Comparison of ENCODE assay signal across 7 mouse cellular contexts in genomic region chr13:21749387-21750158, GRCm38 (mm10). TPM values are rescaled to one million over a fixed set of nuclear protein-coding genes. Genes with fewer than 3 reads are reported as not detected.
DNase-seq lines count a peak whose midpoint lies in the region; ATAC-seq and TF ChIP-seq lines count a peak whose summit lies in the region.

No protein-coding gene starts in this region.

- H3K9me3 ChIP-seq in embryonic facial prominence, embryonic 10.5 days = no peaks in the 10 kb centered on the region
- no peaks in the 10 kb centered on the region for H3K9me3 ChIP-seq in intestine, postnatal 0 days (ENCODE audit: control insufficient read depth)
- no peaks in the 10 kb centered on the region for H3K9me3 ChIP-seq in neural tube, embryonic 12.5 days

- peak overlapping the region; percentile 76 for H3K4me2 ChIP-seq in intestine, postnatal 0 days (replicated peaks; ENCODE audit: low read depth)
- H3K4me2 ChIP-seq in neural tube, embryonic 12.5 days (replicated peaks) = peak overlapping the region; percentile 85

- H3K4me1 ChIP-seq in thymus, adult 2 months (replicated peaks; ENCODE audit: control insufficient read depth, insufficient read depth, low read length) = peaks cover 7% of the 10 kb centered on the region
- H3K4me1 ChIP-seq in embryonic facial prominence, embryonic 10.5 days = peaks cover 38% of the 10 kb centered on the region
- no peaks in the 10 kb centered on the region for H3K4me1 ChIP-seq in intestine, postnatal 0 days (replicated peaks; ENCODE audit: control insufficient read depth, insufficient read depth, low read length)
- peaks cover 12% of the 10 kb centered on the region for H3K4me1 ChIP-seq in neural tube, embryonic 12.5 days

- H3K27ac ChIP-seq in thymus, adult 2 months (ENCODE audit: control insufficient read depth, insufficient read depth, low read length) = peak overlapping the region; percentile 42
- peak overlapping the region; percentile 94 for H3K27ac ChIP-seq in embryonic facial prominence, embryonic 10.5 days (replicated peaks)
- 0 out of 2 replicates have a peak overlapping the region, but pooled peaks have one; percentile 28 for H3K27ac ChIP-seq in intestine, postnatal 0 days (ENCODE audit: low read depth, low read length)
- 0 out of 2 replicates have a peak overlapping the region, but pooled peaks have one; percentile 16 for H3K27ac ChIP-seq in neural tube, embryonic 12.5 days

- H3K36me3 ChIP-seq in thymus, adult 2 months (ENCODE audit: control insufficient read depth, insufficient read depth, low read length) = no peaks in the 10 kb centered on the region
- H3K36me3 ChIP-seq in embryonic facial prominence, embryonic 10.5 days (replicated peaks) = no peaks in the 10 kb centered on the region
- no peaks in the 10 kb centered on the region for H3K36me3 ChIP-seq in intestine, postnatal 0 days (ENCODE audit: control insufficient read depth, insufficient read depth)
- no peaks in the 10 kb centered on the region for H3K36me3 ChIP-seq in neural tube, embryonic 12.5 days

- no peaks in the 10 kb centered on the region for H3K27me3 ChIP-seq in thymus, adult 2 months (ENCODE audit: control insufficient read depth, insufficient read depth, low read length)
- H3K27me3 ChIP-seq in embryonic facial prominence, embryonic 10.5 days (replicated peaks; ENCODE audit: low read depth, poor library complexity, severe bottlenecking) = no peaks in the 10 kb centered on the region
- no peaks in the 10 kb centered on the region for H3K27me3 ChIP-seq in intestine, postnatal 0 days (replicated peaks; ENCODE audit: control insufficient read depth, insufficient read depth, low read length)
- H3K27me3 ChIP-seq in neural tube, embryonic 12.5 days (replicated peaks) = no peaks in the 10 kb centered on the region

- TF ChIP-seq CTCF in thymus, adult 2 months (IDR thresholded peaks at IDR 0.05; ENCODE audit: borderline replicate concordance, control insufficient read depth, extremely low read depth, insufficient read depth, low read length, poor library complexity) = no peak
- TF ChIP-seq CTCF in intestine, postnatal 0 days (IDR thresholded peaks at IDR 0.05; ENCODE audit: low read depth) = no peak

- peak overlapping the region; percentile 23 for H3K9ac ChIP-seq in intestine, postnatal 0 days (ENCODE audit: low read depth, low read length)
- peak overlapping the region; percentile 68 for H3K9ac ChIP-seq in neural tube, embryonic 12.5 days

- H3K4me3 ChIP-seq in thymus, adult 2 months (ENCODE audit: control insufficient read depth, insufficient read depth, low read length) = peak overlapping the region; percentile 61
- peak overlapping the region; percentile 65 for H3K4me3 ChIP-seq in embryonic facial prominence, embryonic 10.5 days
- H3K4me3 ChIP-seq in intestine, postnatal 0 days (ENCODE audit: low read depth, low read length) = peak overlapping the region; percentile 46
- peak overlapping the region; percentile 51 for H3K4me3 ChIP-seq in neural tube, embryonic 12.5 days

- WGBS in thymus, adult 2 months = 3% methylated on average over 5 of the region's 5 CpGs
- WGBS in embryonic facial prominence, embryonic 10.5 days = 7% methylated on average over 5 of the region's 5 CpGs
- 3% methylated on average over 5 of the region's 5 CpGs for whole genome bisulfite sequencing in intestine, postnatal 0 days
- 3% methylated on average over 5 of the region's 5 CpGs for WGBS in neural tube, embryonic 12.5 days

- DNase-seq in thymus, adult 2 months = no peak
- DNase-seq in thymus, postnatal 14 days = no peak
- peak; percentile 63 for DNase-seq in embryonic facial prominence, embryonic 10.5 days (ENCODE audit: low spot score)
- no peak for DNase-seq in layer of hippocampus, postnatal 14 days (ENCODE audit: low spot score in 2 of 2)

- ATAC-seq in intestine, postnatal 0 days = no peak
- ATAC-seq in neural tube, embryonic 12.5 days (ENCODE audit: low FRiP score, low read depth) = no peak; the same call in 1 of the 2 replicates
- ATAC-seq in monocyte, adult 5-6 weeks (replicated peaks; ENCODE audit: insufficient number of reproducible peaks, low FRiP score, low TSS enrichment, poor library complexity, severe bottlenecking) = no peak

- no peak for TF ChIP-seq POLR2A in thymus, adult 2 months (IDR thresholded peaks at IDR 0.05; ENCODE audit: control insufficient read depth, extremely low read depth, insufficient read depth, low read length, poor library complexity)

RNA-seq across cellular contexts. Expression of gene Hist1h4k, which starts 0.7 kb away (rescaled TPM):
- 257 and 302 TPM in 2 replicates for polyA plus RNA-seq in thymus, adult 2 months (2012; rRNA removed)
- 3.9 and 7.1 TPM in 2 replicates for polyA plus RNA-seq in embryonic facial prominence, embryonic 10.5 days (2016; fragmentation: Nextera tagmentation; extraction: Ambion mirVana)
- polyA plus RNA-seq in intestine, postnatal 0 days (2015; fragmentation: Nextera tagmentation; extraction: Ambion mirVana) = 1.4 and 2.1 TPM in 2 replicates
- polyA plus RNA-seq in neural tube, embryonic 12.5 days (2016; fragmentation: Nextera tagmentation; extraction: Ambion mirVana) = 0.96 and 2.4 TPM in 2 replicates
- total RNA-seq in monocyte, adult 5-6 weeks (2017) = 57.7 to 141 TPM (median 135 TPM) in 3 replicates
- total RNA-seq in layer of hippocampus, postnatal 14 days (2021) = 100 to 1,000 TPM; 229 to 266 TPM

RNA-seq across cellular contexts. Expression of gene Hist1h2ak, which starts 4.1 kb away (rescaled TPM):
- 302 and 405 TPM in 2 replicates for polyA plus RNA-seq in thymus, adult 2 months (2012; rRNA removed)
- polyA plus RNA-seq in embryonic facial prominence, embryonic 10.5 days (2016; fragmentation: Nextera tagmentation; extraction: Ambion mirVana) = 18.6 and 21.7 TPM in 2 replicates
- polyA plus RNA-seq in intestine, postnatal 0 days (2015; fragmentation: Nextera tagmentation; extraction: Ambion mirVana) = 5.0 and 9.5 TPM in 2 replicates
- polyA plus RNA-seq in neural tube, embryonic 12.5 days (2016; fragmentation: Nextera tagmentation; extraction: Ambion mirVana) = 18.4 and 29.6 TPM in 2 replicates
- 46.9 to 83.1 TPM (median 55.4 TPM) in 3 replicates for total RNA-seq in monocyte, adult 5-6 weeks (2017)
- total RNA-seq in layer of hippocampus, postnatal 14 days (2021) = 10 to 100 TPM; 17.1 to 19.9 TPM

RNA-seq across cellular contexts. Expression of gene Hist1h2bn, which starts 4.3 kb away (rescaled TPM):
- polyA plus RNA-seq in thymus, adult 2 months (2012; rRNA removed) = 213 and 218 TPM in 2 replicates
- 3.6 and 4.0 TPM in 2 replicates for polyA plus RNA-seq in embryonic facial prominence, embryonic 10.5 days (2016; fragmentation: Nextera tagmentation; extraction: Ambion mirVana)
- polyA plus RNA-seq in intestine, postnatal 0 days (2015; fragmentation: Nextera tagmentation; extraction: Ambion mirVana) = 1.1 TPM in 2 replicates
- polyA plus RNA-seq in neural tube, embryonic 12.5 days (2016; fragmentation: Nextera tagmentation; extraction: Ambion mirVana) = 2.0 and 3.0 TPM in 2 replicates
- total RNA-seq in monocyte, adult 5-6 weeks (2017) = 54.5 to 81.8 TPM (median 76.8 TPM) in 3 replicates
- total RNA-seq in layer of hippocampus, postnatal 14 days (2021) = 10 to 100 TPM; 18.8 to 20.0 TPM

RNA-seq across cellular contexts. Expression of gene Hist1h4j, which starts 14.7 kb away (rescaled TPM):
- polyA plus RNA-seq in thymus, adult 2 months (2012; rRNA removed) = 60.3 and 64.6 TPM in 2 replicates
- 0.93 and 1.3 TPM in 2 replicates for polyA plus RNA-seq in embryonic facial prominence, embryonic 10.5 days (2016; fragmentation: Nextera tagmentation; extraction: Ambion mirVana)
- polyA plus RNA-seq in intestine, postnatal 0 days (2015; fragmentation: Nextera tagmentation; extraction: Ambion mirVana) = 0.40 and 0.42 TPM in 2 replicates
- 0.87 and 1.6 TPM in 2 replicates for polyA plus RNA-seq in neural tube, embryonic 12.5 days (2016; fragmentation: Nextera tagmentation; extraction: Ambion mirVana)
- total RNA-seq in monocyte, adult 5-6 weeks (2017) = 8.3 to 34.5 TPM (median 21.9 TPM) in 3 replicates
- 10 to 100 TPM; 14.3 to 15.3 TPM for total RNA-seq in layer of hippocampus, postnatal 14 days (2021)

RNA-seq across cellular contexts. Expression of gene Hist1h2bm, which starts 27.7 kb away (rescaled TPM):
- polyA plus RNA-seq in thymus, adult 2 months (2012; rRNA removed) = 76.1 and 110 TPM in 2 replicates
- polyA plus RNA-seq in embryonic facial prominence, embryonic 10.5 days (2016; fragmentation: Nextera tagmentation; extraction: Ambion mirVana) = 5.7 and 6.0 TPM in 2 replicates
- polyA plus RNA-seq in intestine, postnatal 0 days (2015; fragmentation: Nextera tagmentation; extraction: Ambion mirVana) = 0.51 and 0.76 TPM in 2 replicates
- polyA plus RNA-seq in neural tube, embryonic 12.5 days (2016; fragmentation: Nextera tagmentation; extraction: Ambion mirVana) = 2.9 and 4.4 TPM in 2 replicates
- 4.9 to 12.8 TPM (median 8.3 TPM) in 3 replicates for total RNA-seq in monocyte, adult 5-6 weeks (2017)
- 10 to 100 TPM in 1 of 2 experiments, 1 to 10 TPM in 1; 8.6 to 12.7 TPM for total RNA-seq in layer of hippocampus, postnatal 14 days (2021)

Comparison
In these comparisons a context has a peak if more than half of its experiments do, and no peak if none do; other contexts are left out.
1. H3K27ac ChIP-seq: peak in every context shown above with its lines; median percentile 94 in embryonic facial prominence, embryonic 10.5 days; 42 in thymus, adult 2 months; 28 in intestine, postnatal 0 days; 16 in neural tube, embryonic 12.5 days.
2. RNA of gene Hist1h4k, which starts 0.7 kb away (polyA plus RNA-seq): 257 to 302 TPM in thymus, adult 2 months; 3.9 to 7.1 TPM in embryonic facial prominence, embryonic 10.5 days, 1.4 to 2.1 TPM in intestine, postnatal 0 days and 0.96 to 2.4 TPM in neural tube, embryonic 12.5 days; every median in the first group is over 10 times any median in the second.
3. RNA of gene Hist1h2bn, which starts 4.3 kb away (polyA plus RNA-seq): 213 to 218 TPM in thymus, adult 2 months; 3.6 to 4.0 TPM in embryonic facial prominence, embryonic 10.5 days, 2.0 to 3.0 TPM in neural tube, embryonic 12.5 days and 1.1 TPM in intestine, postnatal 0 days; every median in the first group is over 10 times any median in the second.
4. Peak in every context shown above with its lines, with median percentiles within 50 percentile points of each other: H3K4me3 ChIP-seq.